Mouse (Mus musculus): ENCODE data around the gene Plk1. TPM values are rescaled to one million over a fixed set of nuclear protein-coding genes. Genes with fewer than 3 reads are reported as not detected.

Plk1 gene
- 8.2 TPM for polyA plus RNA-seq (2017; shearing (Covaris generic))

GRCm38 (mm10) chr7:122158915-122159902 lies at the start of gene Plk1:
TSS of gene Plk1 (plus strand) at chr7:122159439.

DNA sequence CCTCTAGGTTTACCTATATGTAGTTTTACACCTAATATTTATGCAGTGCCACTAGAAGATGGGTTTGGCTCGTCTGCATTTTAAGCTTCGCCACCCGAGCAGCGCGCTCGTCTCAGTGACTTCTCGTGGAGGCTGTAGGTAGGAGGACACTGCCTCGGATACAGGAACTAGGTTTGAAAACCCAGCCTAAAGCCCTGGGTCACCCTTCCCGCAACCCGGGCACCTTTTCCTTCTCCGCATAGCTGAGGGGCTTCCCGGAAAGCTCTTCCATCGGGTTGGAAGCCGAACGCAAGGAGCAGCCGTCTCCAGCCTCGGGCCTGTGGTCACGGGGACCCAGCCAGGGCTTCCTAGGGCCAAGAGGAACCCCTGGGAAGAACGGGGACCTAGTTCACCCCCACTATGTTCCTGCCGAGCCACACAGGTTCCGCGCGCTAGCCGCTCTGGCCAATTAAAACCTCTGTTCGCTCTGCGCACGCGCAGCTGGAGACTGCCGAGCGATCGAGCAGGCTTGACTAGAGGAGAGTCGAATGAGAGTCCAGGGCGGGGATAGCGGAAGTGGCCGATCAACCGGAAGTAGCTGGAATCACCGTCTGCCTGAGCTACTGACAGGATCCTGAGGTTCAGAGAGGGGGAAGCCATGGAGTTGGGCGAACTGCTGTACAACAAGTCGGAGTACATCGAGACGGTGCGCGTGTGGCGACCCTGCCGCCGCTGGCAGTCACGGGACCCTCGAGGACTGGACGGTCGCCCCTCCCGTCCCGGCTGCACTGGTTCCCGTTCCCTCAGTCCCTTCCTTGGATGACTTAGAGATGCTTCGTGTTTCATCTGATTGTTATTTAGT lies 26.5 kb upstream of the Plk1 start, which contains the start of the genes Palb2 and Dctn5:
Gene Palb2, minus strand, starts transcription at position 489 of the 841 bp plus-strand sequence.
Gene Dctn5, plus strand, starts transcription at position 545 of the 841 bp plus-strand sequence.

DNA sequence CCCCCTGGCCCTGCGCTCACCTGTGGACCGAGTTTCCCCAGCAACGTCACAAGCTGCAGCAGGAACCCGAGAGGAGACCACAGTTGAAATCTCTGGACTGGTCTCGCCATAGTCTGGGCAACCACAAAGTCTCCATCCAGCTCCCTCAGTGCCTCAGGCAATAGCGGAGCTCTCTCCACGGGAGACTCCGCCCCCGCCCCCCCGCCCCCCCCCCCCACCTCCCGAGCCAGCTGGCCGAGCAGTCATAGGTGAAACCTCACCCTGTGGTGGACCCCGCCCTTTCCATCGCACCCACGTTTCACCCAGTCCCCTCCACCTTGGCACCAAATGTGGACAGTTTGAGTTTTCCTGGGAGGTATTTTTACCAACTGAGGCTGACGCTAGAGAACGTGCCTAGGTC lies 26.8 kb downstream of the Plk1 start, which contains the start of gene Ern2:
Gene Ern2, minus strand, starts transcription at position 165 of the 400 bp plus-strand sequence.

GRCm38 (mm10) chr7:122219315-122219801 lies 60.1 kb downstream of the Plk1 start, which contains the start of gene Chp2:
TSS of gene Chp2 (plus strand) at chr7:122219496.

Other genes with a start within 250 kb of the Plk1 start
- gene Cog7, start 177.7 kb upstream of the Plk1 start, polyA plus RNA-seq (2017; shearing (Covaris generic)) = 15.8 TPM
- gene Gga2, start 138.2 kb upstream of the Plk1 start, polyA plus RNA-seq (2017; shearing (Covaris generic)) = 6.4 TPM
- gene Ubfd1, start 92.3 kb upstream of the Plk1 start, polyA plus RNA-seq (2017; shearing (Covaris generic)) = 14.5 TPM
- gene Ears2, start 92.2 kb upstream of the Plk1 start, polyA plus RNA-seq (2017; shearing (Covaris generic)) = 18.6 TPM
- 183 TPM for gene Ndufab1, start 57.6 kb upstream of the Plk1 start, polyA plus RNA-seq (2017; shearing (Covaris generic))
- gene Palb2, start 26.5 kb upstream of the Plk1 start, polyA plus RNA-seq (2017; shearing (Covaris generic)) = 9.2 TPM
- 141 TPM for gene Dctn5, start 26.4 kb upstream of the Plk1 start, polyA plus RNA-seq (2017; shearing (Covaris generic))
- gene Ern2, start 26.8 kb downstream of the Plk1 start, polyA plus RNA-seq (2017; shearing (Covaris generic)) = not detected
- not detected for gene Chp2, start 60.1 kb downstream of the Plk1 start, polyA plus RNA-seq (2017; shearing (Covaris generic))
- gene Prkcb, start 129.3 kb downstream of the Plk1 start, polyA plus RNA-seq (2017; shearing (Covaris generic)) = 28.4 TPM

Data from inflammation-experienced regulatory T-cells, adult 16 weeks (primary cell).